Mouse (Mus musculus) spleen, adult 2 months (tissue): ENCODE results near the gene St3gal5.

Experiments used
- CTCF ChIP-seq: fragments of 200-500 bp; IDR thresholded peaks from 2 replicates; pipeline ENCODE4 v1.5.1; 2011; ENCODE audit warnings: mild to moderate bottlenecking, inconsistent platforms; ENCODE audit not compliant: insufficient read depth, insufficient read length, insufficient replicate concordance; ENCODE audit errors: extremely low read depth
- POLR2A ChIP-seq: fragments of 200-500 bp; IDR thresholded peaks from 2 replicates; pipeline ENCODE4 v1.6.1; 2011; ENCODE audit warnings: low read depth, low read length, inconsistent platforms

GRCm38 (mm10) chr6:72200595-72201256, 103.3 kb downstream of the St3gal5 start:
- TF ChIP-seq CTCF (no peak), POLR2A (no peak)
